Mouse (Mus musculus) small intestine, adult 2 months (tissue): ENCODE results near the gene Nme2.

ENCODE experiments used
- CTCF ChIP-seq: fragments of 200-500 bp; IDR thresholded peaks from 2 replicates; pipeline ENCODE4 v1.5.1; 2012; ENCODE audit warnings: low read depth, mild to moderate bottlenecking, control low read depth, inconsistent platforms, low read length, moderate library complexity, mixed read lengths; ENCODE audit not compliant: insufficient replicate concordance, insufficient read length; ENCODE audit errors: extremely low read depth
- POLR2A ChIP-seq: fragments of 200-500 bp; IDR thresholded peaks from 2 replicates; pipeline ENCODE4 v1.6.1; 2012; ENCODE audit warnings: low read depth, mild to moderate bottlenecking, control low read depth, inconsistent platforms, low read length, moderate library complexity

DNA sequence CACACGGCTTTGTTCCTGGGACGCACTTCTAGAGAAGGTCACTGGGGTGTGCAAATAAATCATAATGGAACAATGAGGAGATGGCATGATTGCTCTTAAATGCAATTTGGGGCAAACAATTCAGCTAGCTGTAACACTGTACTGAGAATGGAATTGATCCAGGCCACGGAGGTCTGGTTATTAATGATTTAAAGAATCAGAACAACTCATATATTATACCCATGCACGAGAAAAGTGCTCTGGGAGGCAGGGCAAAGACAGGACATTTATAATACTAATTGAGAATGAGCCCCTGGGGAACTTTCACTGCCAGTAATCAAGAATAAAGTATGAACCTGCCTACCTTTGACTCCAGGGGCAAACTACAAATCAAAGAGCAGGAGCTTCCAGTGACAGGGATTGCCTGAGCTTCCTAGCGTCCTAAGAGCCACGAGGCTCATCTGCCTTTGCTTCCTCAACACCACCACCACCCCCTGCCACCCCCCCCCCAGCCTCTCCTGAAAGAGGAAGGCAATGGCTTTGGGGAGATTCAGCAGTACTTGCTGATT is 23.5 kb upstream of the Nme2 start:
- TF ChIP-seq CTCF (no peak), POLR2A (no peak)
